Mouse (Mus musculus): ENCODE data around the gene Csrp1. TPM values are rescaled to one million over a fixed set of nuclear protein-coding genes. Genes with fewer than 3 reads are reported as not detected.
A peak's percentile ranks its signal among the peaks of the same experiment; 100 is the strongest.

Gene Csrp1
- total RNA-seq, 2 experiments from 2014 or later = 73.3 to 99.3 TPM

- no peak for DNase-seq
Measured at GRCm38 (mm10) chr1:135697462-135697861, 22.4 kb upstream of the Csrp1 start.

- no peak for DNase-seq
Measured at GRCm38 (mm10) chr1:135698046-135698445, 21.8 kb upstream of the Csrp1 start.

- DNase-seq = no peak
Measured at GRCm38 (mm10) chr1:135698451-135698921, 21.4 kb upstream of the Csrp1 start.

- DNase-seq = peak; percentile 86 to 91
Measured at GRCm38 (mm10) chr1:135698996-135699705, 20.7 kb upstream of the Csrp1 start.

- DNase-seq = no peak
Measured at GRCm38 (mm10) chr1:135699892-135700291, 20.0 kb upstream of the Csrp1 start.

- DNase-seq = peak; percentile 77 to 85
Measured at GRCm38 (mm10) chr1:135700605-135701004, 19.3 kb upstream of the Csrp1 start.

- DNase-seq = no peak
Measured at GRCm38 (mm10) chr1:135701314-135701713, 18.5 kb upstream of the Csrp1 start.

- no peak for DNase-seq
Measured at GRCm38 (mm10) chr1:135702722-135703121, 17.1 kb upstream of the Csrp1 start.

GRCm38 (mm10) chr1:135704317-135704821 lies 15.5 kb upstream of the Csrp1 start:
- no peak for DNase-seq

GRCm38 (mm10) chr1:135708369-135708768 lies 11.5 kb upstream of the Csrp1 start:
- DNase-seq = no peak

- DNase-seq = peak; percentile 36 to 55
Measured at GRCm38 (mm10) chr1:135711126-135711525, 8.7 kb upstream of the Csrp1 start.

GRCm38 (mm10) chr1:135714028-135714815 lies 5.6 kb upstream of the Csrp1 start:
- DNase-seq = no peak

GRCm38 (mm10) chr1:135714901-135715609 lies 4.8 kb upstream of the Csrp1 start:
- DNase-seq = no peak

GRCm38 (mm10) chr1:135719486-135719885 lies 375 bp upstream of the Csrp1 start:
- DNase-seq = peak; percentile 37 to 75

GRCm38 (mm10) chr1:135723016-135723415 lies 3.2 kb downstream of the Csrp1 start:
- DNase-seq = no peak

GRCm38 (mm10) chr1:135724134-135724533 lies 4.3 kb downstream of the Csrp1 start:
- no peak for DNase-seq

GRCm38 (mm10) chr1:135725324-135725723 lies 5.5 kb downstream of the Csrp1 start:
- DNase-seq = no peak

- DNase-seq = peak in 1 of 2 experiments; percentile 50
Measured at GRCm38 (mm10) chr1:135725936-135726335, 6.1 kb downstream of the Csrp1 start.

GRCm38 (mm10) chr1:135728631-135729366 lies 8.9 kb downstream of the Csrp1 start:
- peak; percentile 87 to 92 for DNase-seq

- peak; percentile 20 to 62 for DNase-seq
Measured at GRCm38 (mm10) chr1:135729367-135729713, 9.5 kb downstream of the Csrp1 start.

- DNase-seq = no peak
Measured at GRCm38 (mm10) chr1:135729821-135730220, 10.0 kb downstream of the Csrp1 start.

GRCm38 (mm10) chr1:135730296-135730695 lies 10.4 kb downstream of the Csrp1 start:
- DNase-seq = no peak

Data from adrenal gland, postnatal 36 days (tissue).